Mouse (Mus musculus) bone marrow macrophage, adult 2 months (primary cell): Measurements from ENCODE around the gene Ptrh2. TPM values are rescaled to one million over a fixed set of nuclear protein-coding genes. Genes with fewer than 3 reads are reported as not detected.

Experiments
- H3K27ac ChIP-seq: 2 replicates; pipeline ENCODE4 v1.5.1; 2012; ENCODE audit warnings: low read depth, low read length; ENCODE audit not compliant: insufficient read depth
- H3K4me1 ChIP-seq: 2 replicates; pipeline ENCODE4 v1.6.1; 2012; ENCODE audit warnings: low read length; ENCODE audit not compliant: control insufficient read depth, insufficient read depth
- H3K4me3 ChIP-seq: 2 replicates; pipeline ENCODE4 v1.5.1; 2012; ENCODE audit warnings: mild to moderate bottlenecking, low read length, moderate library complexity; ENCODE audit not compliant: insufficient read depth
- CTCF ChIP-seq: IDR thresholded peaks from 2 replicates; pipeline ENCODE4 v1.5.1; 2012; ENCODE audit warnings: low read depth, mild to moderate bottlenecking, low read length, moderate library complexity
- POLR2A ChIP-seq: IDR thresholded peaks from 2 replicates; pipeline ENCODE4 v1.6.1; 2012; ENCODE audit warnings: mild to moderate bottlenecking, low read depth, low read length, borderline replicate concordance
- polyA plus RNA-seq: library from polyadenylated mRNA; stranded (reverse); fragments of >200 nt; gene quantifications from 2 replicates; pipeline ENCODE4 v1.2.4, GENCODE M21; 2012; ENCODE audit not compliant: missing spikeins, insufficient read depth, insufficient read length

The Ptrh2 gene
- 7.2 and 8.3 TPM in 2 replicates for polyA plus RNA-seq

GRCm38 (mm10) chr11:86683395-86684125, at the start of gene Ptrh2, which contains the start of gene Vmp1:
Gene Ptrh2 (plus strand): TSS chr11:86683985.
Gene Vmp1 (minus strand): TSS chr11:86683836.
- peak within 1 kb of the TSS; percentile 98 for H3K4me3 ChIP-seq
- H3K4me1 ChIP-seq: peaks cover 16% of the 10 kb centered on the region
- H3K27ac ChIP-seq: peak within 1 kb of the TSS; percentile 64
- peak; percentile 4; the same call in 1 of the 2 replicates for TF ChIP-seq POLR2A
- no peak for TF ChIP-seq CTCF

- Histone ChIP-seq H3K4me1 (peaks cover 11% of the 10 kb centered on the region), H3K4me3 (no peak overlapping the region), H3K27ac (no peak overlapping the region)
- TF ChIP-seq CTCF (no peak), POLR2A (no peak)
Observed at GRCm38 (mm10) chr11:86634396-86634795, 49.4 kb upstream of the Ptrh2 start.

- TF ChIP-seq POLR2A: no peak
- TF ChIP-seq CTCF: no peak
- no peak overlapping the region for H3K27ac ChIP-seq
Observed at GRCm38 (mm10) chr11:86637697-86638096, 46.1 kb upstream of the Ptrh2 start.

GRCm38 (mm10) chr11:86641714-86642113, 42.1 kb upstream of the Ptrh2 start:
- no peaks in the 10 kb centered on the region for H3K4me1 ChIP-seq
- H3K27ac ChIP-seq: no peak overlapping the region
- TF ChIP-seq POLR2A (no peak), CTCF (no peak)
- H3K4me3 ChIP-seq: no peak overlapping the region

More at GRCm38 (mm10) chr11:86637697-86638096, 46.1 kb upstream of the Ptrh2 start:
- no peak overlapping the region for H3K4me3 ChIP-seq
- peaks cover 8% of the 10 kb centered on the region for H3K4me1 ChIP-seq

GRCm38 (mm10) chr11:86644553-86644952, 39.2 kb upstream of the Ptrh2 start:
- H3K27ac ChIP-seq: no peak overlapping the region
- no peaks in the 10 kb centered on the region for H3K4me1 ChIP-seq
- no peak for TF ChIP-seq POLR2A
- H3K4me3 ChIP-seq: no peak overlapping the region

- H3K4me3 ChIP-seq: no peak overlapping the region
- TF ChIP-seq CTCF (no peak), POLR2A (no peak)
- no peak overlapping the region for H3K27ac ChIP-seq
Observed at GRCm38 (mm10) chr11:86646136-86646834, 37.5 kb upstream of the Ptrh2 start.

GRCm38 (mm10) chr11:86646885-86647459, 36.8 kb upstream of the Ptrh2 start:
- TF ChIP-seq POLR2A (no peak), CTCF (no peak)
- Histone ChIP-seq H3K27ac (no peak overlapping the region), H3K4me3 (no peak overlapping the region), H3K4me1 (peaks cover 3% of the 10 kb centered on the region)

More at GRCm38 (mm10) chr11:86646136-86646834, 37.5 kb upstream of the Ptrh2 start:
- peaks cover 2% of the 10 kb centered on the region; the same call in 1 of the 2 replicates for H3K4me1 ChIP-seq

GRCm38 (mm10) chr11:86647706-86648447, 35.9 kb upstream of the Ptrh2 start:
- Histone ChIP-seq H3K27ac (no peak overlapping the region), H3K4me1 (peaks cover 12% of the 10 kb centered on the region), H3K4me3 (no peak overlapping the region)
- TF ChIP-seq CTCF: no peak
- TF ChIP-seq POLR2A: no peak

GRCm38 (mm10) chr11:86649542-86649941, 34.2 kb upstream of the Ptrh2 start:
- H3K27ac ChIP-seq: no peak overlapping the region
- peaks cover 16% of the 10 kb centered on the region for H3K4me1 ChIP-seq
- no peak overlapping the region for H3K4me3 ChIP-seq
- TF ChIP-seq CTCF (no peak), POLR2A (no peak)
